Mouse (Mus musculus): ENCODE results near the gene Ntpcr.

The Ntpcr gene

GRCm38 (mm10) chr8:125777478-125778164, 47.9 kb downstream of the Ntpcr start:
- DNase-seq = no peak

GRCm38 (mm10) chr8:125778919-125779318, 49.2 kb downstream of the Ntpcr start:
- peak; percentile 14 for DNase-seq

- DNase-seq = no peak
Observed at GRCm38 (mm10) chr8:125779656-125780055, 49.9 kb downstream of the Ntpcr start.

- no peak for DNase-seq
Observed at GRCm38 (mm10) chr8:125782161-125782560, 52.4 kb downstream of the Ntpcr start.

GRCm38 (mm10) chr8:125786886-125787285, 57.1 kb downstream of the Ntpcr start:
- no peak for DNase-seq

- DNase-seq = no peak
Observed at GRCm38 (mm10) chr8:125792816-125793455, 63.2 kb downstream of the Ntpcr start.

- no peak for DNase-seq
Observed at GRCm38 (mm10) chr8:125795341-125795740, 65.6 kb downstream of the Ntpcr start.

GRCm38 (mm10) chr8:125796970-125797369, 67.2 kb downstream of the Ntpcr start:
- no peak for DNase-seq

Measured in thymus, postnatal 14 days (tissue).